Mouse (Mus musculus) ES-E14 (cell line): ENCODE data around the gene Ly6g5c.

Experiments used
- CHD2 ChIP-seq: IDR thresholded peaks from 2 replicates; pipeline ENCODE4 v1.6.1; 2014; ENCODE audit warnings: mild to moderate bottlenecking, low read depth, low read length, inconsistent platforms
- HCFC1 ChIP-seq: IDR thresholded peaks from 2 replicates; pipeline ENCODE4 v1.6.1; 2012; ENCODE audit warnings: low read length, inconsistent platforms, borderline replicate concordance; ENCODE audit not compliant: insufficient read depth
- MAFK ChIP-seq: IDR thresholded peaks from 2 replicates; pipeline ENCODE4 v1.6.1; 2014; ENCODE audit warnings: mild to moderate bottlenecking, low read depth, low read length, inconsistent platforms; ENCODE audit not compliant: insufficient read depth
- ZC3H11A ChIP-seq: IDR thresholded peaks from 2 replicates; pipeline ENCODE4 v1.6.1; 2012; ENCODE audit warnings: low read depth, mild to moderate bottlenecking, inconsistent platforms, low read length, borderline replicate concordance
- ZNF384 ChIP-seq: IDR thresholded peaks from 2 replicates; pipeline ENCODE4 v1.6.1; 2012; ENCODE audit warnings: low read depth, low read length, inconsistent platforms

- TF ChIP-seq CHD2 (no peak), MAFK (no peak), ZC3H11A (no peak), ZNF384 (no peak), HCFC1 (no peak)
Measured at GRCm38 (mm10) chr17:35115046-35116019, 7.3 kb downstream of the Ly6g5c start, which contains the start of gene Ly6g5b.
